Mouse (Mus musculus): Measurements from ENCODE around the gene Cuedc1. TPM values are rescaled to one million over a fixed set of nuclear protein-coding genes. Genes with fewer than 3 reads are reported as not detected.

The Cuedc1 gene
- polyA plus RNA-seq, 1 experiment = not detected

DNA sequence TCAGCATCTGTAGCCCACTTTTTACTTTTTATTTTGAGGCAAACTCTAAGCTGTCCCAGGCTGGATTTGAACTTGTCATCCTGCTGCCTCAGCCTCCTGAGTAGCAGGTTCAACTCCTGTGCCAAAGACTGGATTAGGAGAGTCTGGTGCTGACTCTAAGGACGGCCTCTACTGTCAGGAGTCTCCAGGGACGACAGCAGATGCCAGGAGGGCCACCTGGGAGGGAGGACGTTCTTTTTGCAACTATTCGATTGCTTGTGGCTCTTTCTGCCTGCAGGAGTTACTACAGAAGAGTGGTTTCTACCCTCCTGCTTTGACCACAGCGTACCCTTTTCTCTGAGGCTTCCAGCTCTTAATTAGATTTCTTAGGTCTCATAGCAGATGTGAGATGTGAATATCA is 24.7 kb downstream of the Cuedc1 start:
- no peak overlapping the region for H3K4me3 ChIP-seq (ENCODE audit: insufficient read depth, low read depth, low read length)
- TF ChIP-seq POLR2A (IDR thresholded peaks at IDR 0.05; ENCODE audit: insufficient read depth, low read depth, low read length) (no peak), CTCF (IDR thresholded peaks at IDR 0.05; ENCODE audit: insufficient read depth, low read depth, low read length) (no peak)
- 79% methylated on average over 5 of the region's 5 CpGs for WGBS
- peaks cover 20% of the 10 kb centered on the region for H3K4me1 ChIP-seq (ENCODE audit: control insufficient read depth, insufficient read depth, low read length)
- no peak overlapping the region for H3K27ac ChIP-seq (ENCODE audit: insufficient read depth, low read depth, low read length)

DNA sequence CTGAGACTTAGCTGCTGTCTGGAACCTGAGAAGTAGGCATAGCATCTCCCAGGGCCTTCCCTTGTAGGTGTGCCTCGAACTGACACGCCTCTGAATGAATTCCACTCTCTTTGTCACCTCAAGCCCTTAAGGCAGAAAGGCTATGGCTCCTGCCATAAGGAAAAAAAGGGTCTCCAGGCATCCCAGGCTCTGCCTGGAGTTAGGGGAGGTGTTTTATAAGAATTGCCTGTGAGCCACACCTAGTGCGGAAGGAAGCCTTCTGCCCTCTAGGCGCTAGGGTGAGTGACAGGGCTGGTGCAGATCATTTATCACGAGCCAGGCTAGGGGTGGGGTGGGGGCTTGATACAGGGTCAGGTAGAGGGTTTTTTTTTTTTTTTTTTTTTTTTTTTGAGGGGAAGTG is 25.2 kb downstream of the Cuedc1 start:
- peaks cover 18% of the 10 kb centered on the region for H3K4me1 ChIP-seq (ENCODE audit: control insufficient read depth, insufficient read depth, low read length)
- no peak overlapping the region for H3K4me3 ChIP-seq (ENCODE audit: insufficient read depth, low read depth, low read length)
- TF ChIP-seq CTCF (IDR thresholded peaks at IDR 0.05; ENCODE audit: insufficient read depth, low read depth, low read length) (no peak), POLR2A (IDR thresholded peaks at IDR 0.05; ENCODE audit: insufficient read depth, low read depth, low read length) (no peak)
- 91% methylated on average over 5 of the region's 5 CpGs for WGBS
- no peak overlapping the region for H3K27ac ChIP-seq (ENCODE audit: insufficient read depth, low read depth, low read length)

- H3K27ac ChIP-seq (ENCODE audit: insufficient read depth, low read depth, low read length) = no peak overlapping the region
- WGBS = 61% methylated on average over 6 of the region's 6 CpGs
- H3K4me1 ChIP-seq (ENCODE audit: control insufficient read depth, insufficient read depth, low read length) = peaks cover 13% of the 10 kb centered on the region
- TF ChIP-seq POLR2A (IDR thresholded peaks at IDR 0.05; ENCODE audit: insufficient read depth, low read depth, low read length) = no peak
- no peak for TF ChIP-seq CTCF (IDR thresholded peaks at IDR 0.05; ENCODE audit: insufficient read depth, low read depth, low read length)
- H3K4me3 ChIP-seq (ENCODE audit: insufficient read depth, low read depth, low read length) = no peak overlapping the region
Measured at GRCm38 (mm10) chr11:88123731-88124130, 25.9 kb downstream of the Cuedc1 start.

DNA sequence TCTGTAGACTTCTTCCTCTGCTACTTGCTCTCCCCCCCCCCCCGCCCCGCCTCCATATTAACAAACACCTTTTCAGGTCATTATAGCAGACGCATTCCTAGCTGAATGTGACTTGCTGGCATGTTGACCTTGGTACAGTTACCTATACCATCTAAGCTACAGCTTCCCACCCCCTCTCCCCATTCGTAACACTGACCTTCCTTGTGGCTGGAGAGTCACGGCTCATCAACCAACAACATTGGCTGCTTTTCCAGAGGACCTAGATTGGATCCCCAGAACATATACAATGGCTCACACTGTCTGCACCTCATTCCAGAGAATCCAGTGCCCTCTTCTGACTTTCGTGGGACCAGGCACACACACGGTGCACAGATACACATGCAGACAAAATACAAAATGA is 27.6 kb downstream of the Cuedc1 start:
- Histone ChIP-seq H3K27ac (ENCODE audit: insufficient read depth, low read depth, low read length) (no peak overlapping the region), H3K4me1 (ENCODE audit: control insufficient read depth, insufficient read depth, low read length) (0 out of 2 replicates have a peak, but pooled peaks cover 4% of the 10 kb centered on the region), H3K4me3 (ENCODE audit: insufficient read depth, low read depth, low read length) (no peak overlapping the region)
- 90% methylated on average over 7 of the region's 7 CpGs for WGBS
- TF ChIP-seq CTCF (IDR thresholded peaks at IDR 0.05; ENCODE audit: insufficient read depth, low read depth, low read length) = no peak
- TF ChIP-seq POLR2A (IDR thresholded peaks at IDR 0.05; ENCODE audit: insufficient read depth, low read depth, low read length) = no peak

DNA sequence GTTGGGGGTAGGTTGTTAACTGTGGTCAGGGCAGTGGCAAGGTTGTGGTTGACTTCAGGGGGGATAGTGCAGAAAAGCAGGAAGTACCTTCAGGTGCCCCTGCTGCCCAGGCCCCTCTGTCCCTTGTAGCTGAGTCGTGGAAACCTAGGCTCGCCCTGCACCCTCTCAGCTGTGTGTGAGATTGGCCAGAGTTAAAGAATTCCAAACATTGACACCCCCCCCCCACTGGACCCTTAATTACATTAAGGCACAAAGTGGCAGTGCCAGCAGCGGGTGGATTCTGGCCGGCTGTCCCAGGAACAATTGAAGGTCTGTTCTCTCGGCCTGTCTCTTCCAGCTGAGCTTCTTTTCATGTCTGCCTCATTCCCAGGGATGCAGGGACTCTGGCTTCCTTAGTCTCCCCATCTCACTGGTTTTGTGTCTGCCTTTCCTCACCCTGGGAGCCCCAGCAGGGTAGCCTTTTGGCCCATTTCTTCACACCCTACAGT is 28.5 kb downstream of the Cuedc1 start:
- H3K27ac ChIP-seq (ENCODE audit: insufficient read depth, low read depth, low read length) = peak overlapping the region; percentile 67
- 0 out of 2 replicates have a peak, but pooled peaks cover 4% of the 10 kb centered on the region for H3K4me1 ChIP-seq (ENCODE audit: control insufficient read depth, insufficient read depth, low read length)
- H3K4me3 ChIP-seq (ENCODE audit: insufficient read depth, low read depth, low read length) = no peak overlapping the region
- TF ChIP-seq CTCF (IDR thresholded peaks at IDR 0.05; ENCODE audit: insufficient read depth, low read depth, low read length) = no peak
- WGBS = 63% methylated on average over 5 of the region's 5 CpGs

DNA sequence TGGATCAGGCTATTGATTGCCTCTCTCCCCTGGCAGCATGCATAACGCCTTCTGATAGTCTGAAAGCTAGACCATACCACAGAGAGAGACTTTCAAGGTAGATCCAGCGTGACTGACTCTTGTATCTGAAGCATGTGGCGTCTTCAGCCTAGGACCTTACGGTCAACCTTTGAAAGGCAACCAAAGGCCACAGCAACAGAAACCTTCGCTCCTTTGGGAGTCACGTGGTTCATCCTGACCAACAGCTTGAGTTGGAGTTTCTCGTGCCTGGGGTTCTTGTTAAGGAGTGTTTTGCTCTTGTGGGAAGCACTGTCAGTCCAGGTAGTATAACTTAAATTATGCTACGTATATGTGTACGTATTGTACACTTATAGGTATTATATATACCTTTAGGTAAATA is 30.6 kb downstream of the Cuedc1 start:
- no peak overlapping the region for H3K27ac ChIP-seq (ENCODE audit: insufficient read depth, low read depth, low read length)
- WGBS = 98% methylated on average over 9 of the region's 9 CpGs

GRCm38 (mm10) chr11:88129281-88129680 is 31.4 kb downstream of the Cuedc1 start:
- Histone ChIP-seq H3K4me3 (ENCODE audit: insufficient read depth, low read depth, low read length) (no peak overlapping the region), H3K27ac (ENCODE audit: insufficient read depth, low read depth, low read length) (no peak overlapping the region)

More for the DNA sequence above, 30.6 kb downstream of the Cuedc1 start:
- TF ChIP-seq CTCF (IDR thresholded peaks at IDR 0.05; ENCODE audit: insufficient read depth, low read depth, low read length) (no peak), POLR2A (IDR thresholded peaks at IDR 0.05; ENCODE audit: insufficient read depth, low read depth, low read length) (no peak)
- peaks cover 12% of the 10 kb centered on the region for H3K4me1 ChIP-seq (ENCODE audit: control insufficient read depth, insufficient read depth, low read length)
- H3K4me3 ChIP-seq (ENCODE audit: insufficient read depth, low read depth, low read length) = no peak overlapping the region

DNA sequence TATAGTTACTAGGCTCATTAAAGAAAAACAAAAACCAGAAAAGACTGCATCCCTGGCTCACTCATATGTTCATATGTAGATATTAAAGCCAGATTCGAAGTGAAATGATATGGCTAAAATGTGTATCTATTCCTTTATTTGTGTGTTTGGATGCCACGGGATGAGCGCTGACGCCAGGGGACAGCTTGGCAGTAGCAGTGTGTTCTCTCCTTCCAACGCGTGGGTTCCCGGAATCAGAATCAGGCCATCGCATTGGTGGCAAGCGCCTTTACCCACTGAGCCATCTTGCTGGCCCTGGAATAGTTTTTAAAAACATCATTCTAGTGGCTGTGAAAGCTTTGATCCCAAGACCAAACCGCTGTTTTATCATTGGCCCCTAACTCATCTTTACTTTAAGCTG is 32.1 kb downstream of the Cuedc1 start:
- H3K4me1 ChIP-seq (ENCODE audit: control insufficient read depth, insufficient read depth, low read length) = peaks cover 12% of the 10 kb centered on the region
- H3K4me3 ChIP-seq (ENCODE audit: insufficient read depth, low read depth, low read length) = no peak overlapping the region
- no peak overlapping the region for H3K27ac ChIP-seq (ENCODE audit: insufficient read depth, low read depth, low read length)
- TF ChIP-seq CTCF (IDR thresholded peaks at IDR 0.05; ENCODE audit: insufficient read depth, low read depth, low read length) = no peak
- 90% methylated on average over 10 of the region's 10 CpGs for WGBS

More at GRCm38 (mm10) chr11:88129281-88129680, 31.4 kb downstream of the Cuedc1 start:
- H3K4me1 ChIP-seq (ENCODE audit: control insufficient read depth, insufficient read depth, low read length) = peaks cover 12% of the 10 kb centered on the region
- no peak for TF ChIP-seq CTCF (IDR thresholded peaks at IDR 0.05; ENCODE audit: insufficient read depth, low read depth, low read length)
- 69% methylated on average over 3 of the region's 3 CpGs for WGBS

DNA sequence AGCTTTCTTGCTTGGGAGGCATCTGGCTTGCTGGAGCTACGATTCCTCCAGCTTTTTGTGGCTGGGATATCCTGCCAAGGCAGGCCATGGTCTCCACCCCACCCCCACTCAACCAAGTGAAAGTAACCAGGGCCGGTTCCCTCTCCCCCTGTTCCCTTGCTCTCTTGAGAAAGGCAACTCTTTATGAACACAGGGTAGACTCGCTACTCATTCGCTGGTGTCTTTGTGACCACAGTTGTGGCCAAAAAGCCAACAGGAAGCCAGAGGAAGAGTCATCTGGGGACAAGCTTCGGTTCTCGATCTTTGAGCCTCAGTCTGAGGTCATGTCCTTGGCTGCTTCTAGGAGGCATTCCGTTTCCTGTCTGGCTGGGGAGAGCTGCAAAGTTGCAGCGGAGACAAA is 34.0 kb downstream of the Cuedc1 start:
- H3K4me1 ChIP-seq (ENCODE audit: control insufficient read depth, insufficient read depth, low read length) = peaks cover 11% of the 10 kb centered on the region
- TF ChIP-seq CTCF (IDR thresholded peaks at IDR 0.05; ENCODE audit: insufficient read depth, low read depth, low read length) = no peak
- no peak for TF ChIP-seq POLR2A (IDR thresholded peaks at IDR 0.05; ENCODE audit: insufficient read depth, low read depth, low read length)
- no peak overlapping the region for H3K4me3 ChIP-seq (ENCODE audit: insufficient read depth, low read depth, low read length)
- peak overlapping the region; percentile 52; the same call in 1 of the 2 replicates for H3K27ac ChIP-seq (ENCODE audit: insufficient read depth, low read depth, low read length)
- 68% methylated on average over 8 of the region's 8 CpGs for WGBS

DNA sequence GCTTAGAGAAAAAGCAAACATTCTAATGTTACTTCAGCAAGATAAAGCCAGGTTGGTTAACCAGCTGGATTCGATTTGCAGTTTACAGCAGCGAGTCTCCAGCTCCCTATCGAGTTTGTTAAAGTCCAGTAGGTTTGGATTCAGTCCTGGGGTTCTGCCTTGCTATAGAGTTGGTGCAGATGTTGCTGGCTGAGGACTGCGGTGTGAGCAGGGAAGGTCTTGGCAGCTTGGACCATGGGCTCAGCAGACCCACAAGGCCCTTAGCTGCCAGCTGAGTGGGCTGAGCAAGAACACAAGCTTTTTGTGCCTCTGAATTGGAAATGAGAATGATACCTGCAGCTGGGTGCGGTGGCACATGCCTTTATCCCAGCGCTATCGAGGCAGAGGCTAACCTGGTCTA is 37.4 kb downstream of the Cuedc1 start:
- TF ChIP-seq POLR2A (IDR thresholded peaks at IDR 0.05; ENCODE audit: insufficient read depth, low read depth, low read length) (no peak), CTCF (IDR thresholded peaks at IDR 0.05; ENCODE audit: insufficient read depth, low read depth, low read length) (no peak)
- WGBS = 70% methylated on average over 7 of the region's 7 CpGs

More for the DNA sequence above, 37.4 kb downstream of the Cuedc1 start:
- peaks cover 35% of the 10 kb centered on the region for H3K4me1 ChIP-seq (ENCODE audit: control insufficient read depth, insufficient read depth, low read length)
- H3K4me3 ChIP-seq (ENCODE audit: insufficient read depth, low read depth, low read length) = no peak overlapping the region
- H3K27ac ChIP-seq (ENCODE audit: insufficient read depth, low read depth, low read length) = no peak overlapping the region
